Mouse (Mus musculus) E14TG2a.4 (cell line): ENCODE results near the gene Zfyve28.

Experiments used
- H3K27me3 ChIP-seq: 2 replicates; pipeline ENCODE4 v1.6.1; 2014; ENCODE audit warnings: low read length, control low read depth; ENCODE audit not compliant: insufficient read depth
- H3K36me3 ChIP-seq: 2 replicates; pipeline ENCODE4 v1.6.1; 2014; ENCODE audit warnings: low read length, control low read depth; ENCODE audit not compliant: insufficient read depth
- H3K4me1 ChIP-seq: replicated peaks from 2 replicates; pipeline ENCODE4 v1.6.1; 2014; ENCODE audit warnings: low read depth, low read length, control low read depth
- H3K4me3 ChIP-seq: replicated peaks from 2 replicates; pipeline ENCODE4 v1.5.1; 2014; ENCODE audit warnings: mild to moderate bottlenecking, low read length
- H3K9me3 ChIP-seq: 2 replicates; pipeline ENCODE4 v1.6.1; 2014; ENCODE audit warnings: low read length, control low read depth
- CTCF ChIP-seq: conservative IDR thresholded peaks from 2 replicates; pipeline ENCODE4 v1.5.1; 2014; ENCODE audit warnings: low read length
- NANOG ChIP-seq: IDR thresholded peaks from 2 replicates; pipeline ENCODE4 v1.6.1; 2014; ENCODE audit warnings: borderline replicate concordance, low read length, mixed read lengths
- POU5F1 ChIP-seq: IDR thresholded peaks from 2 replicates; pipeline ENCODE4 v1.6.1; 2014; ENCODE audit warnings: low read length, borderline replicate concordance

Gene Zfyve28

GRCm38 (mm10) chr5:34250090-34250489 is 38.2 kb downstream of the Zfyve28 start:
- Histone ChIP-seq H3K27me3 (no peaks in the 10 kb centered on the region), H3K9me3 (peaks cover 7% of the 10 kb centered on the region), H3K36me3 (peaks cover 3% of the 10 kb centered on the region; the same call in 1 of the 2 replicates), H3K4me1 (peaks cover 43% of the 10 kb centered on the region), H3K4me3 (no peak overlapping the region)
- TF ChIP-seq CTCF = no peak
- no peak for TF ChIP-seq POU5F1
- TF ChIP-seq NANOG = no peak

GRCm38 (mm10) chr5:34249132-34249531 is 39.1 kb downstream of the Zfyve28 start:
- Histone ChIP-seq H3K36me3 (peaks cover 3% of the 10 kb centered on the region; the same call in 1 of the 2 replicates), H3K27me3 (no peaks in the 10 kb centered on the region), H3K9me3 (peaks cover 7% of the 10 kb centered on the region), H3K4me3 (no peak overlapping the region), H3K4me1 (peaks cover 36% of the 10 kb centered on the region)
- no peak for TF ChIP-seq CTCF
- no peak for TF ChIP-seq NANOG
- TF ChIP-seq POU5F1 = no peak

- Histone ChIP-seq H3K4me1 (peaks cover 23% of the 10 kb centered on the region), H3K27me3 (no peaks in the 10 kb centered on the region), H3K36me3 (peaks cover 6% of the 10 kb centered on the region; the same call in 1 of the 2 replicates), H3K4me3 (no peak overlapping the region), H3K9me3 (peaks cover 7% of the 10 kb centered on the region)
- no peak for TF ChIP-seq CTCF
- no peak for TF ChIP-seq NANOG
- no peak for TF ChIP-seq POU5F1
Observed at GRCm38 (mm10) chr5:34246443-34246842, 41.8 kb downstream of the Zfyve28 start.

GRCm38 (mm10) chr5:34243062-34243461 is 45.2 kb downstream of the Zfyve28 start:
- no peaks in the 10 kb centered on the region for H3K9me3 ChIP-seq
- H3K4me1 ChIP-seq = peaks cover 20% of the 10 kb centered on the region
- H3K4me3 ChIP-seq = no peak overlapping the region
- no peaks in the 10 kb centered on the region for H3K27me3 ChIP-seq
- TF ChIP-seq CTCF (no peak), NANOG (no peak), POU5F1 (no peak)
- H3K36me3 ChIP-seq = peaks cover 11% of the 10 kb centered on the region; the same call in 1 of the 2 replicates

- no peaks in the 10 kb centered on the region for H3K9me3 ChIP-seq
- H3K4me3 ChIP-seq = no peak overlapping the region
- peaks cover 19% of the 10 kb centered on the region for H3K4me1 ChIP-seq
- TF ChIP-seq POU5F1 (no peak), CTCF (no peak), NANOG (no peak)
- H3K27me3 ChIP-seq = no peaks in the 10 kb centered on the region
- H3K36me3 ChIP-seq = peaks cover 11% of the 10 kb centered on the region; the same call in 1 of the 2 replicates
Observed at GRCm38 (mm10) chr5:34242224-34242963, 45.9 kb downstream of the Zfyve28 start.

GRCm38 (mm10) chr5:34238444-34238843 is 49.8 kb downstream of the Zfyve28 start:
- Histone ChIP-seq H3K4me1 (peaks cover 6% of the 10 kb centered on the region; the same call in 1 of the 2 replicates), H3K27me3 (no peaks in the 10 kb centered on the region), H3K9me3 (no peaks in the 10 kb centered on the region), H3K36me3 (peaks cover 35% of the 10 kb centered on the region), H3K4me3 (no peak overlapping the region)
- no peak for TF ChIP-seq NANOG
- TF ChIP-seq CTCF = no peak
- no peak for TF ChIP-seq POU5F1

GRCm38 (mm10) chr5:34235898-34236420 is 52.3 kb downstream of the Zfyve28 start:
- H3K27me3 ChIP-seq = no peaks in the 10 kb centered on the region
- no peak overlapping the region for H3K4me3 ChIP-seq
- no peaks in the 10 kb centered on the region for H3K4me1 ChIP-seq
- H3K9me3 ChIP-seq = no peaks in the 10 kb centered on the region
- no peak for TF ChIP-seq POU5F1
- peak; percentile 87 for TF ChIP-seq CTCF
- peaks cover 52% of the 10 kb centered on the region for H3K36me3 ChIP-seq

- Histone ChIP-seq H3K9me3 (no peaks in the 10 kb centered on the region), H3K4me1 (no peaks in the 10 kb centered on the region), H3K36me3 (peaks cover 57% of the 10 kb centered on the region), H3K27me3 (no peaks in the 10 kb centered on the region), H3K4me3 (no peak overlapping the region)
- TF ChIP-seq POU5F1 = no peak
- TF ChIP-seq CTCF = no peak
- no peak for TF ChIP-seq NANOG
Observed at GRCm38 (mm10) chr5:34235056-34235455, 53.2 kb downstream of the Zfyve28 start.

GRCm38 (mm10) chr5:34233221-34233515 is 55.1 kb downstream of the Zfyve28 start:
- no peak for TF ChIP-seq NANOG

More at GRCm38 (mm10) chr5:34233221-34233515, 55.1 kb downstream of the Zfyve28 start:
- Histone ChIP-seq H3K27me3 (no peaks in the 10 kb centered on the region), H3K9me3 (no peaks in the 10 kb centered on the region), H3K36me3 (peaks cover 66% of the 10 kb centered on the region), H3K4me3 (no peak overlapping the region), H3K4me1 (no peaks in the 10 kb centered on the region)
